Mouse (Mus musculus): ENCODE measurements at regions not wholly inside any gene's neighbourhood (a gene's known extent, or its start where the extent isn't known, plus 50 kb on each side); places are given as distances from the start of the nearest gene placed in this dataset.

- DNase-seq (ENCODE audit: low spot score in 2 of 2), result no peak
Measured at GRCm38 (mm10) chr17:81319605-81320004, 122.0 kb upstream of the Gm11096 start.

- no peak for DNase-seq (ENCODE audit: low spot score in 2 of 2)
Measured at GRCm38 (mm10) chr17:81316655-81317054, 124.9 kb upstream of the Gm11096 start.

GRCm38 (mm10) chr17:81305880-81306279 lies 135.7 kb upstream of the Gm11096 start:
- no peak for DNase-seq (ENCODE audit: low spot score in 2 of 2)

DNA sequence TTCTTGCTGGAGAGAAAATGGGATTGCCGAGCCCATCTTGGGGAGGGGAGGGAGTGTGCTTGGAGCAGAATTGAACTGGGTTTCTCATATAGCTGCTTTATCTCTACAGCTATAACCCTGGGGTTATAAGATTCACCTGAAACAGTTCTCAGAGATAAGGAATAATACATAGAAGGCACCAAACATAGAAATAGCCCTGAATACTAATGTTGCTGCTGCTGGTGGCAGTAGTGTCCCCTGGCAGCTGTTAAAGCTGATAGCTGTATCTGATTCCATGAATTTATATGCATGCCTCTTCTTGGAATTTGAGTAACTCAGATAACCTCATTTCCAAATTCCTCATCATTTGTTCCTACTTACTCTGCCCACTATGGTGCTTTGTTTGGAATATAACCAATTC lies 137.0 kb upstream of the Gm11096 start:
- DNase-seq (ENCODE audit: low spot score in 2 of 2), result no peak

- DNase-seq (ENCODE audit: low spot score in 2 of 2), result no peak
Measured at GRCm38 (mm10) chr17:81302490-81302889, 139.1 kb upstream of the Gm11096 start.

DNA sequence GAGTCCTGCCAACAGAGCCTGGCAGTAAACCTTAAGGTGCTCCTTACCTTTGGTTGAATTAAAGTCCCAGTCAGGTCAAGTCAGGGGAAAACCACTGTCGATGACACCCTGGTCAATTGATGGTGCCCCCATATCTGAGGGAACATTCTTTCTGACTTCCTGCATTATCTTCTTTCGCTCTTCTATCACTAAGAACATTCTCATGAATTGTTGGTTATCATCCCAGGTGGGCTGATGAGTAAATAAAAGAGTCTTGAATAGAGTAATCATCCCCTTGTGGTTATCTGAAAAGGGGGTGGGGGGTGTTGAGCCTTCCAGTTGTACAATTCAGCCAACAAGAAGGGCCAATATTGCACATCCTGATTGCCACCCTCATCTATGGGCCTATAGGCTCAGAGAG lies 149.7 kb upstream of the Gm11096 start:
- DNase-seq (ENCODE audit: low spot score in 2 of 2), result no peak

DNA sequence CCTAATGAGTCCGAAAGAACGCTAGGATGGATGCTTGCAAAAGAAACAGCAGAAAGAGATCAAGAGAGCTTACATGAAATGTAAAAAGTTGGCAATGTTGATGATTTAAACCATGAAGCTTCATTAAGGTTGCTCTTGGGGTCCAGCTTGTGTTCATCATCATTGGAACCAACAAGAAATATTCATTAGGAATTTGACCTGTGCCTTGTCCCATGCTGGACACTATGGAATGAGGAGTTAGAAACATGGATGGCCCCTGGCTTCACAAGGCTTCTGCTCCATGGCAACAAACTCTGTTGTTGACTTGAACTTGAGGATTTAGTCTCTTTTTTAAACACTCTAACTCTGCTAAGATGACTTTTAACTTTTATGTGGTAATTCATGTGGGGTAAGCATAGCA lies 159.0 kb upstream of the Gm11096 start:
- no peak for DNase-seq (ENCODE audit: low spot score in 2 of 2)

DNA sequence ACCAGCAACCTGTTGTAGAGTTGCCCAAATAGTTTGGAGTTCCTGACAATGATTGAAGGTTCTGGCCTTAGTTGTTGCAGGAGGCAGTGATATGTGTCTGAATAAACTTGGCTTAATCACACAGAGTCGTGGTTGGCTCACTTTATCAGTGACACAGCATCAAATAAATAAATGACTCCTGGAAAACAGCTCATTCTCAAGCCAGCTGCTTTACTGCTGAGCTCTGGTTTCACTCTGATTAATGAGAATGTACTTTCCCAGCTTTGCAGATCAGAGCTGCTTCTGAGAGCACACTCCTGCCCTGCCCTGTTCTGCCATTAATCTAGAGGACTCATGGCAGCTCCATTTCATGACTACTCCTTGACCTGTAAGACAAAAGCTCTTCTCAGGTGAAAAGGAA lies 171.3 kb upstream of the Gm11096 start:
- no peak for DNase-seq (ENCODE audit: low spot score in 2 of 2)

DNA sequence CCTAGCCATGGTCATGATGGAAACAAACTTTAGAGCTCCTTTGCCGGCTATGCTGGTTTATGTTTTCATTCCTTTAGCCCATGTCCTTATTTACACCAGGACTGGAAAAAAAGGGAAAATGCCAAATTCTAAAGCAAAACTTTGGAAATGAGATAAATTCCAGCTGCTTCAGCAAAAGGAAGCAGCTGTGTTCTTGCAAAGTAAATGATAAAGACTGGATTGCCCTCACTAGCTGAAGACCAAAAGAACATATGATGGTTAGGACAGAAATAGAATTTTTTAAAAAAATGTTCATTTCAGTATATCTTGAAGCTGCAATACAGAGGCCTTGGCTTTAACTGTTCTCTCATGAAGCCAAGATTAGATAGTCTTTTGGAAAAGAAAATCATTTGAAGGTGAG lies 179.6 kb upstream of the Gm11096 start:
- DNase-seq (ENCODE audit: low spot score in 2 of 2), result no peak

- no peak for DNase-seq (ENCODE audit: low spot score in 2 of 2)
Measured at GRCm38 (mm10) chr17:81260036-81260435, 181.5 kb upstream of the Gm11096 start.

GRCm38 (mm10) chr17:81256106-81256505 lies 185.5 kb upstream of the Gm11096 start:
- no peak for DNase-seq (ENCODE audit: low spot score in 2 of 2)

GRCm38 (mm10) chr17:81250748-81251147 lies 185.9 kb upstream of the Thumpd2 start:
- DNase-seq (ENCODE audit: low spot score in 2 of 2), result no peak

DNA sequence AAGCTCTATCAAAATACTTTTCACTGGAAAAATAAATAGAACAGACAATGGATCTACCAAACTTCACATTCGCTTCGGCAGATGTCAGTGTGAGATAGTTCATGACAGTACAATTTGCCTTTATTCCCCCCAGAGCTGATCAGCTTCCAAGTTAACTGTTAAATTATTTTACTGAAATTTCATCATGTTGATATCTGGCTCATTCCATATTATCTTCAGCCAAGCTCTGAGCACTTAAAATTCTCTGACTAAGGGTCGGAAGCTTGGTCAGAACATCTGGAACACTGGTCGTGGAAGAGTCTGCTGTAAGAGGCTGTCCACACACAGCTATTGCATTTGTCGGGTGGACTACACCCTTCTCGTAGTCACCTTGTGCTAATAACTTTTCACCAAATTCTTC lies 181.3 kb upstream of the Thumpd2 start:
- no peak for DNase-seq (ENCODE audit: low spot score in 2 of 2)

- peak in 1 of 2 experiments; percentile 26 for DNase-seq (ENCODE audit: low spot score in 2 of 2)
Measured at GRCm38 (mm10) chr17:81231771-81232170, 166.9 kb upstream of the Thumpd2 start.

DNA sequence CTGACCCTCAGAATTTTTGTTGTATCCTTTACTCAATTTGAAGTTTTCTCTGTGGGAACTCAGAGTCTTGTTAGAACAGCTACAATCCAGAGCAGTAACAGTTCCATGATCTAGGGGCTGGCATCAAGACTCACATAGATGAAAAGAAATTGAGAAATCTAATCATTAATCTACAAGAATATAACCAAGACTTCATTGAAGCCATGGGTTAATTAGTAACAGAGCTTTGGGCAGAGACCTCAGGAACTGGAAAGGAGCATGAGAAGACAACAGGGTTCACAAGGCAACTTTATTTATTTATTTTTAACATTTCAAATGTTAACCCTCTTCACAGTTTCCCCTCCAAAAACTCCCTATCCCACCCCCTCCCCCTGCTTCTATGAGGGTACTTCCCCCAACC lies 160.4 kb upstream of the Thumpd2 start:
- no peak for DNase-seq (ENCODE audit: low spot score in 2 of 2)

DNA sequence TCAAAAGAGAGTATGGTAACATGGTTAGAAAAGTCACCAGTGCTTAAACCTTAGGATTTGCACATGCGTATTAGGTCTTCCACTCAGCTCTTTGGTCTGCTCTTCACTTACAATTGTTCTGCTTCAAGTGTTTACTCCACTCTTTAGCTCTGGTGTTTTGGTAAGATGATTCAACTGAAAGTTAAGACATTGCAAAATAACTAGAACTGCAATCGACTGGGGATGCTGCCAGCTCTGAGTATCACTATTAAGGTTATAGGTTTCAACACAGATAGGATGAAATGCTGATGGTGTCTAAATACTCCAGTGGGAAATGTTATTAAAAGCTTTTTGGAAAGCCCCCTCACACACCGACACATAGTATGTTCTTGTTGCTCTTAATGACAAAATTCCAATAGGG lies 156.6 kb upstream of the Thumpd2 start:
- DNase-seq (ENCODE audit: low spot score in 2 of 2), result no peak

- DNase-seq (ENCODE audit: low spot score in 2 of 2), result no peak
Measured at GRCm38 (mm10) chr17:81214844-81215243, 150.0 kb upstream of the Thumpd2 start.

GRCm38 (mm10) chr17:81212043-81212442 lies 147.2 kb upstream of the Thumpd2 start:
- no peak for DNase-seq (ENCODE audit: low spot score in 2 of 2)

DNA sequence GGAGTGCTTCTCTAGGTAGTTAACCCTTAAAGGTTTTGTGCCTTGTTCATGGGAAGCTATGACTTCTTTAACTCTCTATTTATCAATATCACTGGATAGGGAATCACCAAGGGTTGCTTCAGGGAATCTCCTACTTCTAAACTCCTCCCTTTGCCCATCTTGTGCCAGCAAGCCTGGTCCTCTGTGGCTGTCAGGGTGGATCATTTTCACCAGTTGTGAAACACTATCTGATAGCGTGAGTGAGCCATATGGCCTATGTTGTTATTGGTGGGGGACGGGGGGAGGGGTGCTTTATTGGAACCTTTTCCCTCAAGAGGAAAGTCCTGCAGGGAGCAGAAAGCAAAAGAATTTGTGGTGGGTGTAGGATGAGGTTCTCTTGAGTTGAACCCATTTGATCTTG lies 145.5 kb upstream of the Thumpd2 start:
- DNase-seq (ENCODE audit: low spot score in 2 of 2), result no peak

DNA sequence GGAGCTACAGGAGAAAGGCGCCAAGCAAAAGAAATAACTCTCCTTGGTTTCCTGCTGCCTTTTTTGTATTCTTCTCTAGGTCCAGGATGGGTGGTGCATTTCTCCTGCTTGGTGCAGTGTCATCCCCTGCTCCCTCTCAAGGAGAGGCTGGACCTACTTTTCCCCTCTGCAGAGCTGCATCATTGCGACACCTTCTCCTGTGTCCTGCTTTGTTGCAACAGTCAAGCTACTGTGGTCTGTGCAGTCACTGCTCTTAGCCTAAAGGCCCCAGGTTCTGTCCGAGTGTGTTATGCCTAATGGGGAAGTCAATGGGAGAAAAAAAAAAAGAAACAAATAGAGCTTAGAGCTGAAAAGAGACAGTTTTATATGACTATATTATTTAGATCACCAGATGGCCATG lies 144.4 kb upstream of the Thumpd2 start:
- DNase-seq (ENCODE audit: low spot score in 2 of 2), result no peak

DNA sequence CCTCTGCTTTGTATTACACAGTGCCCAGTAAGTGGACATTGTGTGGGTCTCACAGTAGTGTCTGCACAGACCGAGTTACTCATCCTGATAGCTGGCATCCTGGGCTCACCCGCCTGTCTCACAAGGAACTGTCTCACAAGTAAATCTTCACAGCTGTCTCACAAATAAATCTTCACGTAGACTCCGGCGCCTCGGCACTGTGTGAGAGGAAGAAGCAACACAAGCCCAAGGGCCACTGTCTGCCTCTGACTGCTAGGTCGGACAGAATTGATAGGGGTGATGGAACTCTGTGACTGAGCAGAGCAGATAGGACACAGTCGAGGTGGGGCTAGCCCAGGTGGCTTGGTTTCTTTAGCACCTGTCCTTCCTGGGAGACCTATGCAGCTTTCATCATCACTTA lies 136.2 kb upstream of the Thumpd2 start:
- no peak for DNase-seq (ENCODE audit: low spot score in 2 of 2)

DNA sequence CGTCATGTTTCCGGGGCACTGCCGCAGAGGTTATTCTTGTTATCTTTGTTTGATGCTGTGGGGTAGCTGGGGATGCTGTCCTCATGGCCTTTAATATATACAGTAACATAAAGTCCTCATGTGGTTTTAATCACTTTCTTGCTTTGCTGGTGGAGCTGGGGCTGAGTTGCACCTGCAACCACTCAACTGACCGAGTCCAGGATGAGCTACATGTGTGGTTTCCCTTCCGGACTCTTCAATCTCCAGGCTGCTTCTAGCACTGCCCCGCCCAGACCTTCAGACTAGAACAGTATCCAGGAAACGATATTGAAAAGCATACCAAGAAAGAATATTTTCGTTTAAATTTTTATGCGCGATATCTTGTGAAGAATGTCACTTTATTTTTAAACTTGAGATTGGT lies 129.1 kb upstream of the Thumpd2 start:
- no peak for DNase-seq (ENCODE audit: low spot score in 2 of 2)

- DNase-seq (ENCODE audit: low spot score in 2 of 2), result peak in 1 of 2 experiments; percentile 23
Measured at GRCm38 (mm10) chr17:81193230-81193871, 128.5 kb upstream of the Thumpd2 start.

DNA sequence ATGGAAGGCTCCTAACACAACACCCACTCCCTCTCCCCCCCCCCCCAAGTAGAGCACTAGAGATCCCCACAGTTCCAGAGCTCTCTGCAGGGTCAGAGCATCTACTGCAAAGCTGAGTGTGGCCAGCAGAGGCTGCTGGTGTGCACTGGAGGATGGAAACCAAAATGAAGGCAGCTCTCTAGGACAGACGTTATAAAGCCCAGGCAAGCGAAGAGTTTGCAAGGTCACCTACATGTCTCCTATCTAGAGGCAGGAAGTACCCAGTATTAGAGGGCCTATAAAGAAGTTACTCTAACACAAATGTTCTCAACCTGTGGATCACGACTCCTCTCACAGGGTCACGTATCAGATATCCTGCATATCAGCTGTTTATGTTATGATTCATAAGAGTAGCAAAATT lies 125.1 kb upstream of the Thumpd2 start:
- DNase-seq (ENCODE audit: low spot score in 2 of 2), result no peak
